Mouse (Mus musculus): Measurements from ENCODE around the gene Nlgn1. TPM values are rescaled to one million over a fixed set of nuclear protein-coding genes. Genes with fewer than 3 reads are reported as not detected.
A peak's percentile ranks its signal among the peaks of the same experiment; 100 is the strongest.
"Not testable (repeated sequence)": the region's sequence is repeated elsewhere in the genome, so short reads cannot be mapped to it uniquely, and the experiment has no call there.

The Nlgn1 gene
- total RNA-seq, 2 experiments from 2014 or later = 95.1 to 107 TPM

GRCm38 (mm10) chr3:25673408-25673807 is 658.9 kb downstream of the Nlgn1 start:
- DNase-seq (ENCODE audit: extremely low spot score in 1 of 2, low spot score in 1 of 2) = no peak

DNA sequence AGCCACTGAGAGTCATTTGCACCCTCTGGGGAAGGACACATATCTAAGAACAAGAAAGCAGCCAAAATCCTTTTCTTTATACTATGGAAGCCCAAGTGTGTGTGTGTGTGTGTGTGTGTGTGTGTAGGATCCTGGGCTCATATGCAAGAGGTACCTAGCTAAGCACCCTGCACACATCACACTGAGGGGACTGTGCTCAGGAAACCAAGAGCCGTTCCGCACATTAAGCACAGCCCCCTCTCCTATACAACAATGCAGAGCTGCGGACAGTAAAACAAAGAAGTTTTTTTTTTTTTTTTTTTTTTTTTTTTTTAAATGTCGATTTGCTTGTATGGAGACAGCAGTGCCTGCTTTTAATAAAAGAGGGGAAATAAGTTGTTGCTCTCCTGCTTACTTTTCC is 659.5 kb downstream of the Nlgn1 start:
- DNase-seq (ENCODE audit: extremely low spot score in 1 of 2, low spot score in 1 of 2) = no peak

DNA sequence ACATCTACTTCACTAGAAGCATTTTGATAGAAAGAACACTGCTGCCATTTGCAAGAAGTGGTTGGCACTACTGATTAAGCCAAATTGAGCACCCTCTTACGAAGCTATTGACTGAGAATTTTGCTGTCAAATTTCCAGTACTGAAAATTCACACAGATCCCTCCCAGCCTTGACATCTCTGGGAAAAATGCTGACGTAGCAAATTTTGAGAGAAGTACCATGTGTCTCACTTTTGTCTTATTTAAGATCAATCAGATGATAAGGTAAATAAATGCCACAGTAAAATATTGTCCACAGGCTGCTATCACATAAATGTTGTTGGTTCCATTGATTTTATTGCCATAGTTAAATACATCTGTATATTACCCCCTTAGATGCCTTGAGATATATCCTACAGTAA is 668.8 kb downstream of the Nlgn1 start:
- no peak for DNase-seq (ENCODE audit: extremely low spot score in 1 of 2, low spot score in 1 of 2)

GRCm38 (mm10) chr3:25660285-25660684 is 672.0 kb downstream of the Nlgn1 start:
- no peak for DNase-seq (ENCODE audit: extremely low spot score in 1 of 2, low spot score in 1 of 2)

GRCm38 (mm10) chr3:25658006-25658405 is 674.3 kb downstream of the Nlgn1 start:
- no peak for DNase-seq (ENCODE audit: extremely low spot score in 1 of 2, low spot score in 1 of 2)

- DNase-seq (ENCODE audit: extremely low spot score in 1 of 2, low spot score in 1 of 2) = no peak
Measured at GRCm38 (mm10) chr3:25657074-25657473, 675.2 kb downstream of the Nlgn1 start.

- DNase-seq (ENCODE audit: extremely low spot score in 1 of 2, low spot score in 1 of 2) = peak in 1 of 2 experiments; percentile 16
Measured at GRCm38 (mm10) chr3:25653010-25653409, 679.2 kb downstream of the Nlgn1 start.

DNA sequence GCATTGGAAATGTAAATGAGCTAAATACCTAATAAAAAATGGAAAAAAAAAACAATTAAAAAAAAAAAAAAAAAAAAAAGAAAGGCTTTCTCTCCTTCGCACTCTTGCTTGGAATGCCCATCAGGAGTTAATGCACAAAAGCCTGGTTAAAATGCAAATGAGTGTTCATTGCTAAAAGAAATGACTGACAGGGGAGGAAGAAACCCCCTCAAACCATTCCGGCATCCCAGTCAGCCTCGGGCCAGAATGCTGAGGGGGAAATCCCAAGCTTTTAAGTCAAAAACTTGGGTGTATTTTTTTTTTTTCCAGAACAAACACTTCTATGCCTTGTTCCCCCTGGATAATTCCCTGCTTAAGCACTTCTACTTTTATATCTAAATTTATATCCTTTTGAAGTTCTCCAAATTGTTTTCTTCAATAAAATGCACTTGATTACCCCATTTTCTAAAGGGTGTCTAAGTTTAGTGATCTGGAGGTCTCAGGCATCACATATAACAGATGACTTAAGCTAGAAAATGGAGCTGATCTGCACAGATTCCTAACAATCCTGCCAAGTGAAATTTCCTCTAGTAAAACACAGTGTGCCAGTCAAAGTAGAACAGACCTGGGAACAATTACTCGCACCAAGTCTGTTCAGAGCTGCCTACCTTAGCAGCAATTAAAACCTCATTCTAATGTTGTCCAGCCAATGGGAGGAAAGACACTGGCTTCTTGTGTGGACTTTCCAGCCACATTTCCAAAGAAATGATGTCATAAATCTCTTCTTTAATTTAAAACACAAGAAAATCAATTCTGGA is 686.2 kb downstream of the Nlgn1 start:
- DNase-seq (ENCODE audit: extremely low spot score in 1 of 2, low spot score in 1 of 2) = no peak

DNA sequence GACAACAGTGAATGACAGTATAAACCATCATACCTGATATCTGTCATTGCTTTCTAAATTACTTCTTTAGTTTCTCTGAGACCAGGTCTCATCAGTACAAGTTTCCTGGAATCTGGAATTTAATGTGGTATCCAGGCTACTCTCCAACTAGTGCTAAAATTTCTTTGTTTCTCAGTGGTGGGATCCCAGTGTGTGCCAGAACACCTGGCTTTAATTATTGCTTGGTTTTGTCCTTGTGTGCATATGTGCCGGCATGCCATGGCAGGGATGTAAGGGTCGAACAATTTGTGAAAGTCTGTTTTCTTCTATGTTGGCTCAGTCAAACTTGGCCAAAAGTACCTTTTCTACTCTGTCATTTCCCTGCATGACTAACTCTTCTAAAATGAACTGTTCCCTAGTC is 703.1 kb downstream of the Nlgn1 start:
- no peak for DNase-seq (ENCODE audit: extremely low spot score in 1 of 2, low spot score in 1 of 2)

DNA sequence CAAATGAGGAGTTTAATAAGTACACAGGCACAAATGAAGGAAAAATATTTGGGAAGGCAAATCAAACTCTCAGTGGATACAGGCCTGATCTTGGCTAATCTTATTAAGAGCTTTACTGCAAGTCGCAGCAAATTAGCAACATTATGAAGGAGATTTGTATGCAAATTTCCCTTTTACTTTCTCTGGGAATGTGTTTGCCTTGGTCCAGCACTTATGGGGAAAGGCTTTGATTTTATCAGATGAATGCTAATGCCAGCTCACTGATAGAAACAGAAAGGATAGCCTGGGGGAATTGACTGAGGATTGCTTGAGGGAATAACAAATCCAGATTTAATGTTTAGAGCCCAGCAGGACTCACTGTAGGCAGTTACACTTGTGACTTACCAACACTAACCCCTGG is 725.7 kb downstream of the Nlgn1 start:
- DNase-seq (ENCODE audit: extremely low spot score in 1 of 2, low spot score in 1 of 2) = no peak

GRCm38 (mm10) chr3:25597513-25597912 is 734.7 kb downstream of the Nlgn1 start:
- DNase-seq (ENCODE audit: extremely low spot score in 1 of 2, low spot score in 1 of 2) = no peak

GRCm38 (mm10) chr3:25575526-25575925 is 756.7 kb downstream of the Nlgn1 start:
- DNase-seq (ENCODE audit: extremely low spot score in 1 of 2, low spot score in 1 of 2) = no peak

GRCm38 (mm10) chr3:25574840-25575239 is 757.4 kb downstream of the Nlgn1 start:
- DNase-seq (ENCODE audit: extremely low spot score in 1 of 2, low spot score in 1 of 2) = no peak

DNA sequence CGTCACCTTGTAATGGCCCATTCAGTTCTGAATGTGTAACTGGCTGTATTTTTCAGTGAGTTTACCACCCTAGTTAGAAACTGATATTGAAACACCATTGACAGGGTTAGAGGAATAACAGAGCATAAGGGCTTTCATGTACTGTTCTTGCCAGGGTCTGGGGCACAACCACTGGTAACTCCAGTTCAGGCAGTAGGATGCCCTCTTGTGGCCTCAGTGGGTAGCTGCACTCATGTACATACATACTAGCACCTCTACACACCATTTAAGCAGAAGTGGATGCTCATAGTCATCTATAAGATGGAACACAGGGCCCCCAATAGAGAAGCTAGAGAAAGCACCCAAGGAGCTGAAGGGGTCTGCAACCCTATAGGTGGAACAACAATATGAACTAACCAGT is 773.7 kb downstream of the Nlgn1 start:
- not testable (repeated sequence) for DNase-seq (ENCODE audit: extremely low spot score in 1 of 2, low spot score in 1 of 2)

GRCm38 (mm10) chr3:25549097-25549496 is 783.2 kb downstream of the Nlgn1 start:
- DNase-seq (ENCODE audit: extremely low spot score in 1 of 2, low spot score in 1 of 2) = not testable (repeated sequence)

DNA sequence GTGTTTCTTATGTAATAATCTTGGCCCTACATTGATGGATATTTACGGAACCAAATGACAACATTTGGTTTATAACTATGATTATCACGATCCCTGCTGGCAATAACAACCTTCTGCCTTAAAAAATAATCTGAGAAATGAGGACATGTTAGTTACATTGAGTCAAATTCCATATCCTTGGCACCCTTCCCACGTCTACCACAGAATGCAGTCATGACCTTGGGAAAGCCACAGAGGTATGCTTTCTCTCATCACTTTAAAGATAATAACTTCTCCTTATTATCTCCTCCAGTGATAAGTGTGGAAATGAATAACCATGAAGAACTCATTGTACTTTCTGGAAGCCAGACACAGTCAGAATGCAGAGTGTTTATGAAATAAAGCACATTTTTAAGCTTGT is 808.0 kb downstream of the Nlgn1 start:
- DNase-seq (ENCODE audit: extremely low spot score in 1 of 2, low spot score in 1 of 2) = not testable (repeated sequence)

DNA sequence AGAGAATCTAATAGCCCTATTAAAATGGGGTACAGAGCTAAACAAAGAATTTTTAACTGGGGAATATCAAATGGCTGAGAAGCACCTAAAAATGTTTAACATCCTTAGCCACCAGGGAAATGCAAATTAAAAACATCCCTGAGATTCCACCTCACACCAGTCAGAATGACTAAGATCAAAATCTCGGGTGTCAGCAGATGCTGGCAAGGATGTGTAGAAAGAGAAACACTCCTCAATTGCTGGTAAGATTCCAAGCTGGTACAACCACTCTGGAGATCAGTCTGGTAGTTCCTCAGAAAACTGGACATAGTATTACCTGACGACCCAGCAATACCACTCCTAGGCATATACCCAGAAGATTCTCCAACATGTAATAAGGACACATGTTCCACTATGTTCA is 869.2 kb downstream of the Nlgn1 start:
- DNase-seq (ENCODE audit: extremely low spot score in 1 of 2, low spot score in 1 of 2) = no peak

GRCm38 (mm10) chr3:25456250-25456860 is 875.9 kb downstream of the Nlgn1 start:
- no peak for DNase-seq (ENCODE audit: extremely low spot score in 1 of 2, low spot score in 1 of 2)

- no peak for DNase-seq (ENCODE audit: extremely low spot score in 1 of 2, low spot score in 1 of 2)
Measured at GRCm38 (mm10) chr3:25452314-25452713, 879.9 kb downstream of the Nlgn1 start.

- no peak for DNase-seq (ENCODE audit: extremely low spot score in 1 of 2, low spot score in 1 of 2)
Measured at GRCm38 (mm10) chr3:25450471-25450870, 881.8 kb downstream of the Nlgn1 start.

DNA sequence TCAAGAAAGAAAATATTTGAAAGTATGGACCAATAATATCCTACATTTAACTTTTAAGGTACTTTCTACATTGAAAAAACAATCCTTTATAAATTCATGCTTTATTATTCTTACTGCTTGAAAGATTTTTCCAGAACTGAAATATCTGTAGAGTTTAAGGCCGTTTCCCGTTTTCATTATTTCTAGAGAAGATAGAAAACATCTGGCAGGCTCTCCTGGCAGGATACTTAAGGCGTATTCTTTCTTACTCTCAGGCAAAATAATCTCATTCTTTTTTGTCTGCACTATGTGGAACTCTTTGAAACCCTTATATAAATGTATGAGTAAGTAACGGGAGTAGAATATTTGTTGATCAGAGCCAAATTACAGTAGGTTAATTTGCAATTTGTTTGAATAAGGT is 882.9 kb downstream of the Nlgn1 start:
- no peak for DNase-seq (ENCODE audit: extremely low spot score in 1 of 2, low spot score in 1 of 2)

DNA sequence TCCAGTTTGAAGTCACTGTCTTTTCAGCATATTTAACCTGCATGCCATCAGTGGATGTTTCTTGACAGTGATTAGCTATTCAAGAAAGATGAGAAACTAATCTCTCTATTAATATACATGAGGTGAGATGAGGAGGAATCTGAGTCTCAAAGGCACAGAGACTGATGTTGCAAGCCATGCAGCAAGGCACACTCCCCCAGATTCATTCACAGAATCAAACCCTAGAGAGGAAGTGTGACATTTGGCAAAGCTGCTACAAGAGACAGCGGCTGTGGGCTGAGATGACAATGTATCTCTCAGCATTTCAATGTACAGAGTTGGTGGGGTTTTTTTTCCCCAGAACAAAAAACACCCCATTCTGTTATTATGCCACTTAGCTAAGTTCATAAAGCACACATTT is 885.1 kb downstream of the Nlgn1 start:
- DNase-seq (ENCODE audit: extremely low spot score in 1 of 2, low spot score in 1 of 2) = no peak

Measured in layer of hippocampus, postnatal 25 days (tissue).